Mouse (Mus musculus): ENCODE data around the gene Parp4.

Parp4 gene

GRCm38 (mm10) chr14:56592191-56592590 is 16.8 kb downstream of the Parp4 start:
- Histone ChIP-seq H3K9me3 (ENCODE audit: low read length) (no peaks in the 10 kb centered on the region), H3K4me3 (replicated peaks; ENCODE audit: low read length) (no peak overlapping the region), H3K27me3 (ENCODE audit: insufficient read depth, low read length) (no peaks in the 10 kb centered on the region), H3K36me3 (ENCODE audit: insufficient read depth, low read length) (no peaks in the 10 kb centered on the region), H3K4me1 (replicated peaks; ENCODE audit: low read depth, low read length) (no peaks in the 10 kb centered on the region)
- TF ChIP-seq CTCF (conservative IDR thresholded peaks at IDR 0.05; ENCODE audit: low read length) = no peak

- H3K27me3 ChIP-seq (ENCODE audit: insufficient read depth, low read length) = no peaks in the 10 kb centered on the region
- H3K4me1 ChIP-seq (replicated peaks; ENCODE audit: low read depth, low read length) = peaks cover 12% of the 10 kb centered on the region
- no peaks in the 10 kb centered on the region for H3K9me3 ChIP-seq (ENCODE audit: low read length)
- no peaks in the 10 kb centered on the region for H3K36me3 ChIP-seq (ENCODE audit: insufficient read depth, low read length)
- no peak overlapping the region for H3K4me3 ChIP-seq (replicated peaks; ENCODE audit: low read length)
- TF ChIP-seq NANOG (IDR thresholded peaks at IDR 0.05; ENCODE audit: borderline replicate concordance, low read length) (no peak), POU5F1 (IDR thresholded peaks at IDR 0.05; ENCODE audit: borderline replicate concordance, low read length) (no peak), CTCF (conservative IDR thresholded peaks at IDR 0.05; ENCODE audit: low read length) (no peak)
Observed at GRCm38 (mm10) chr14:56594811-56595210, 19.4 kb downstream of the Parp4 start.

GRCm38 (mm10) chr14:56598759-56599158 is 23.3 kb downstream of the Parp4 start:
- Histone ChIP-seq H3K27me3 (ENCODE audit: insufficient read depth, low read length) (no peaks in the 10 kb centered on the region), H3K4me3 (replicated peaks; ENCODE audit: low read length) (no peak overlapping the region), H3K9me3 (ENCODE audit: low read length) (no peaks in the 10 kb centered on the region), H3K36me3 (ENCODE audit: insufficient read depth, low read length) (no peaks in the 10 kb centered on the region), H3K4me1 (replicated peaks; ENCODE audit: low read depth, low read length) (peaks cover 12% of the 10 kb centered on the region)
- no peak for TF ChIP-seq POU5F1 (IDR thresholded peaks at IDR 0.05; ENCODE audit: borderline replicate concordance, low read length)
- peak; percentile 92 for TF ChIP-seq CTCF (conservative IDR thresholded peaks at IDR 0.05; ENCODE audit: low read length)
- no peak for TF ChIP-seq NANOG (IDR thresholded peaks at IDR 0.05; ENCODE audit: borderline replicate concordance, low read length)

GRCm38 (mm10) chr14:56602069-56602468 is 26.6 kb downstream of the Parp4 start:
- Histone ChIP-seq H3K4me3 (replicated peaks; ENCODE audit: low read length) (no peak overlapping the region), H3K9me3 (ENCODE audit: low read length) (no peaks in the 10 kb centered on the region), H3K4me1 (replicated peaks; ENCODE audit: low read depth, low read length) (peaks cover 12% of the 10 kb centered on the region), H3K27me3 (ENCODE audit: insufficient read depth, low read length) (no peaks in the 10 kb centered on the region), H3K36me3 (ENCODE audit: insufficient read depth, low read length) (no peaks in the 10 kb centered on the region)
- TF ChIP-seq NANOG (IDR thresholded peaks at IDR 0.05; ENCODE audit: borderline replicate concordance, low read length) = no peak
- no peak for TF ChIP-seq POU5F1 (IDR thresholded peaks at IDR 0.05; ENCODE audit: borderline replicate concordance, low read length)

- TF ChIP-seq CTCF (conservative IDR thresholded peaks at IDR 0.05; ENCODE audit: low read length) = no peak
- no peak for TF ChIP-seq NANOG (IDR thresholded peaks at IDR 0.05; ENCODE audit: borderline replicate concordance, low read length)
- no peak for TF ChIP-seq POU5F1 (IDR thresholded peaks at IDR 0.05; ENCODE audit: borderline replicate concordance, low read length)
- Histone ChIP-seq H3K4me1 (replicated peaks; ENCODE audit: low read depth, low read length) (peaks cover 4% of the 10 kb centered on the region), H3K9me3 (ENCODE audit: low read length) (no peaks in the 10 kb centered on the region), H3K27me3 (ENCODE audit: insufficient read depth, low read length) (no peaks in the 10 kb centered on the region), H3K4me3 (replicated peaks; ENCODE audit: low read length) (no peak overlapping the region), H3K36me3 (ENCODE audit: insufficient read depth, low read length) (no peaks in the 10 kb centered on the region)
Observed at GRCm38 (mm10) chr14:56604438-56604837, 29.0 kb downstream of the Parp4 start.

GRCm38 (mm10) chr14:56605136-56605535 is 29.7 kb downstream of the Parp4 start:
- TF ChIP-seq POU5F1 (IDR thresholded peaks at IDR 0.05; ENCODE audit: borderline replicate concordance, low read length) = no peak
- no peak for TF ChIP-seq NANOG (IDR thresholded peaks at IDR 0.05; ENCODE audit: borderline replicate concordance, low read length)
- TF ChIP-seq CTCF (conservative IDR thresholded peaks at IDR 0.05; ENCODE audit: low read length) = no peak
- no peaks in the 10 kb centered on the region for H3K4me1 ChIP-seq (replicated peaks; ENCODE audit: low read depth, low read length)
- no peaks in the 10 kb centered on the region for H3K36me3 ChIP-seq (ENCODE audit: insufficient read depth, low read length)
- no peak overlapping the region for H3K4me3 ChIP-seq (replicated peaks; ENCODE audit: low read length)
- no peaks in the 10 kb centered on the region for H3K9me3 ChIP-seq (ENCODE audit: low read length)
- H3K27me3 ChIP-seq (ENCODE audit: insufficient read depth, low read length) = no peaks in the 10 kb centered on the region

GRCm38 (mm10) chr14:56613212-56613611 is 37.8 kb downstream of the Parp4 start:
- no peaks in the 10 kb centered on the region for H3K27me3 ChIP-seq (ENCODE audit: insufficient read depth, low read length)
- H3K9me3 ChIP-seq (ENCODE audit: low read length) = no peaks in the 10 kb centered on the region
- no peaks in the 10 kb centered on the region for H3K36me3 ChIP-seq (ENCODE audit: insufficient read depth, low read length)
- H3K4me1 ChIP-seq (replicated peaks; ENCODE audit: low read depth, low read length) = no peaks in the 10 kb centered on the region
- TF ChIP-seq POU5F1 (IDR thresholded peaks at IDR 0.05; ENCODE audit: borderline replicate concordance, low read length) (no peak), NANOG (IDR thresholded peaks at IDR 0.05; ENCODE audit: borderline replicate concordance, low read length) (no peak), CTCF (conservative IDR thresholded peaks at IDR 0.05; ENCODE audit: low read length) (no peak)
- no peak overlapping the region for H3K4me3 ChIP-seq (replicated peaks; ENCODE audit: low read length)

GRCm38 (mm10) chr14:56617470-56617869 is 42.1 kb downstream of the Parp4 start:
- Histone ChIP-seq H3K27me3 (ENCODE audit: insufficient read depth, low read length) (no peaks in the 10 kb centered on the region), H3K9me3 (ENCODE audit: low read length) (no peaks in the 10 kb centered on the region), H3K4me3 (replicated peaks; ENCODE audit: low read length) (no peak overlapping the region), H3K36me3 (ENCODE audit: insufficient read depth, low read length) (no peaks in the 10 kb centered on the region), H3K4me1 (replicated peaks; ENCODE audit: low read depth, low read length) (no peaks in the 10 kb centered on the region)
- no peak for TF ChIP-seq NANOG (IDR thresholded peaks at IDR 0.05; ENCODE audit: borderline replicate concordance, low read length)
- no peak for TF ChIP-seq CTCF (conservative IDR thresholded peaks at IDR 0.05; ENCODE audit: low read length)
- TF ChIP-seq POU5F1 (IDR thresholded peaks at IDR 0.05; ENCODE audit: borderline replicate concordance, low read length) = no peak

GRCm38 (mm10) chr14:56620425-56620824 is 45.0 kb downstream of the Parp4 start:
- Histone ChIP-seq H3K36me3 (ENCODE audit: insufficient read depth, low read length) (no peaks in the 10 kb centered on the region), H3K4me3 (replicated peaks; ENCODE audit: low read length) (no peak overlapping the region), H3K27me3 (ENCODE audit: insufficient read depth, low read length) (peaks cover 4% of the 10 kb centered on the region), H3K9me3 (ENCODE audit: low read length) (no peaks in the 10 kb centered on the region), H3K4me1 (replicated peaks; ENCODE audit: low read depth, low read length) (no peaks in the 10 kb centered on the region)
- TF ChIP-seq POU5F1 (IDR thresholded peaks at IDR 0.05; ENCODE audit: borderline replicate concordance, low read length) = no peak
- TF ChIP-seq CTCF (conservative IDR thresholded peaks at IDR 0.05; ENCODE audit: low read length) = no peak
- no peak for TF ChIP-seq NANOG (IDR thresholded peaks at IDR 0.05; ENCODE audit: borderline replicate concordance, low read length)
